Mouse (Mus musculus) ES-E14 (cell line): ENCODE data around the gene Krt31. TPM values are rescaled to one million over a fixed set of nuclear protein-coding genes. Genes with fewer than 3 reads are reported as not detected.

ENCODE experiments used
- DNase-seq: peaks from one replicate; pipeline ENCODE4 v3.0.0-alpha.2; 2013; ENCODE audit warnings: low read depth, low spot score
- H3K27ac ChIP-seq: 2 replicates; pipeline ENCODE4 v1.5.1; 2012; ENCODE audit warnings: low read depth, mild to moderate bottlenecking, low read length, moderate library complexity, mixed read lengths; ENCODE audit not compliant: poor library complexity, insufficient read depth, severe bottlenecking
- H3K36me3 ChIP-seq: 2 replicates; pipeline ENCODE4 v1.6.1; 2012; ENCODE audit warnings: mild to moderate bottlenecking, low read length, moderate library complexity, mixed read lengths; ENCODE audit not compliant: control insufficient read depth, poor library complexity, insufficient read depth, severe bottlenecking
- H3K4me1 ChIP-seq, 2 experiments: fragments of 150-350 bp in 1 of 2; sonication (generic) in 1 of 2; 2 replicates each; pipeline ENCODE4 v1.6.1; 2012; ENCODE audit warnings: low read length in 2 of 2, mild to moderate bottlenecking in 1 of 2, mixed read lengths in 1 of 2; ENCODE audit not compliant: control insufficient read depth in 2 of 2, insufficient read depth in 2 of 2, poor library complexity in 1 of 2
- H3K4me3 ChIP-seq, 2 experiments: fragments of 150-350 bp in 1 of 2; sonication (generic) in 1 of 2; 2 replicates each; pipeline ENCODE4 v1.5.1; 2012; ENCODE audit warnings: low read length in 2 of 2, low read depth in 1 of 2, mild to moderate bottlenecking in 1 of 2, mixed read lengths in 1 of 2; ENCODE audit not compliant: insufficient read depth in 1 of 2, poor library complexity in 1 of 2, severe bottlenecking in 1 of 2
- H3K9ac ChIP-seq: 2 replicates; pipeline ENCODE4 v1.6.1; 2012; ENCODE audit warnings: low read depth, mild to moderate bottlenecking, low read length, mixed read lengths; ENCODE audit not compliant: poor library complexity, insufficient read depth, severe bottlenecking
- H3K9me3 ChIP-seq: fragments of 150-350 bp; sonication (generic); 2 replicates; pipeline ENCODE4 v1.6.1; 2012; ENCODE audit warnings: low read depth, mild to moderate bottlenecking, low read length; ENCODE audit not compliant: control insufficient read depth, insufficient read depth
- CHD2 ChIP-seq: IDR thresholded peaks from 2 replicates; pipeline ENCODE4 v1.6.1; 2014; ENCODE audit warnings: mild to moderate bottlenecking, low read depth, low read length, inconsistent platforms
- HCFC1 ChIP-seq: IDR thresholded peaks from 2 replicates; pipeline ENCODE4 v1.6.1; 2012; ENCODE audit warnings: low read length, inconsistent platforms, borderline replicate concordance; ENCODE audit not compliant: insufficient read depth
- MAFK ChIP-seq: IDR thresholded peaks from 2 replicates; pipeline ENCODE4 v1.6.1; 2014; ENCODE audit warnings: mild to moderate bottlenecking, low read depth, low read length, inconsistent platforms; ENCODE audit not compliant: insufficient read depth
- ZC3H11A ChIP-seq: IDR thresholded peaks from 2 replicates; pipeline ENCODE4 v1.6.1; 2012; ENCODE audit warnings: low read depth, mild to moderate bottlenecking, inconsistent platforms, low read length, borderline replicate concordance
- ZNF384 ChIP-seq: IDR thresholded peaks from 2 replicates; pipeline ENCODE4 v1.6.1; 2012; ENCODE audit warnings: low read depth, low read length, inconsistent platforms
- in situ Hi-C, 2 experiments: fragments of 600-800 bp; cut with MboI; formaldehyde crosslinking; loops; one replicate each; pipeline ENCODE4 v1.15.1; 2025; ENCODE audit warnings: low sequenced_read_pairs in 2 of 2, inconsistent platforms in 1 of 2; ENCODE audit not compliant: unreplicated experiment in 2 of 2
- total RNA-seq: library from RNA; depleted of rRNA; stranded (reverse); fragments of 300-350 nt; gene quantifications from 2 replicates; pipeline ENCODE4 v1.2.3, GENCODE M21; 2012

Krt31 gene
- total RNA-seq, 1 experiment = not detected

GRCm38 (mm10) chr11:100055686-100056655 is 5.6 kb upstream of the Krt31 start:
- no peak overlapping the region for H3K27ac ChIP-seq
- no peaks in the 10 kb centered on the region for H3K4me1 ChIP-seq
- no peak overlapping the region for H3K4me3 ChIP-seq
- in situ Hi-C loops = no loop called here
- H3K9ac ChIP-seq = no peak overlapping the region
- DNase-seq = no peak
- H3K9me3 ChIP-seq = no peaks in the 10 kb centered on the region
- H3K36me3 ChIP-seq = no peaks in the 10 kb centered on the region
- TF ChIP-seq HCFC1 = no peak
- no peak for TF ChIP-seq ZNF384
- no peak for TF ChIP-seq MAFK
- TF ChIP-seq ZC3H11A = no peak
- no peak for TF ChIP-seq CHD2

- no peak for TF ChIP-seq CHD2
- no peak for TF ChIP-seq MAFK
- TF ChIP-seq ZC3H11A = no peak
- no peak for TF ChIP-seq HCFC1
- no peak for TF ChIP-seq ZNF384
- Histone ChIP-seq H3K4me3 (no peak overlapping the region), H3K4me1 (no peaks in the 10 kb centered on the region), H3K9ac (no peak overlapping the region), H3K9me3 (no peaks in the 10 kb centered on the region), H3K27ac (no peak overlapping the region), H3K36me3 (no peaks in the 10 kb centered on the region)
- in situ Hi-C loops = no loop called here
- no peak for DNase-seq
Observed at GRCm38 (mm10) chr11:100047193-100047592, 3.2 kb downstream of the Krt31 start.

- no peak for TF ChIP-seq ZNF384
- TF ChIP-seq CHD2 = no peak
- no peak for TF ChIP-seq MAFK
- no peak for TF ChIP-seq HCFC1
- TF ChIP-seq ZC3H11A = no peak
- Histone ChIP-seq H3K4me1 (no peaks in the 10 kb centered on the region), H3K36me3 (no peaks in the 10 kb centered on the region), H3K27ac (no peak overlapping the region), H3K9me3 (no peaks in the 10 kb centered on the region), H3K4me3 (no peak overlapping the region), H3K9ac (no peak overlapping the region)
- in situ Hi-C loops = no loop called here
- no peak for DNase-seq
Observed at GRCm38 (mm10) chr11:100046303-100046866, 4.0 kb downstream of the Krt31 start.

- no peaks in the 10 kb centered on the region for H3K9me3 ChIP-seq
- no peaks in the 10 kb centered on the region for H3K36me3 ChIP-seq
- H3K4me3 ChIP-seq = no peak within 1 kb of the TSS
- in situ Hi-C loops = no loop called here
- H3K9ac ChIP-seq = no peak within 1 kb of the TSS
- no peak for DNase-seq
- H3K27ac ChIP-seq = no peak within 1 kb of the TSS
- TF ChIP-seq CHD2 = no peak
- no peak for TF ChIP-seq MAFK
- no peak for TF ChIP-seq ZC3H11A
- no peak for TF ChIP-seq ZNF384
- TF ChIP-seq HCFC1 = no peak
- no peaks in the 10 kb centered on the region for H3K4me1 ChIP-seq
Observed at GRCm38 (mm10) chr11:100041454-100041853, 8.9 kb downstream of the Krt31 start, which contains the start of gene Krt34. Gene Krt34, minus strand, starts transcription at chr11:100041554.
